Mouse (Mus musculus) cerebellum, adult 2 months (tissue): Measurements from ENCODE around the gene Vwa1.

Experiments
- CTCF ChIP-seq: fragments of 200-500 bp; IDR thresholded peaks from 2 replicates; pipeline ENCODE4 v1.5.1; 2011; ENCODE audit warnings: low read depth, mild to moderate bottlenecking, control low read depth, low read length, moderate library complexity, borderline replicate concordance; ENCODE audit not compliant: insufficient read depth
- POLR2A ChIP-seq: fragments of 200-500 bp; IDR thresholded peaks from 2 replicates; pipeline ENCODE4 v1.6.1; 2011; ENCODE audit warnings: low read length, control low read depth, borderline replicate concordance; ENCODE audit not compliant: insufficient read depth

DNA sequence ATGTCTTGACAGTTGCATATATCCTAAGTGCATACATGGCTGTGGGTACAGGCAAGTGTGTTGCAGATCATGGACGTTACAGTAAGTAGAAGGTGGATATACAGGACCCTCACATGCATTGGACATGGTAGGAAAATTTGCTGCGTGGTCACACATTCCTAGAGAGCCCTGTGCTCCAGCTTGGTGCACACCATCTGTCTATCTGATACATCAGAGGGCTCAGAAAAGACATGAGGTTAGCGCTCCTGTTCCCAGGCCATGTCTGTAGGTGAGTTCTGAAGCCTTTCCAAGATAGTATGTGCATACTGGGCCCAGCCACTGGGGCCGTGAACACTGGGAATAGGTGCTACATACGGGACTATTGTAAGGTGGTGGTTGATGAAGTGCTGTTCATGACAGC, 38.1 kb downstream of the Vwa1 start:
- TF ChIP-seq CTCF, result no peak
- TF ChIP-seq POLR2A, result no peak; the same call in 1 of the 2 replicates
